ENCODE assay signal across 30 mouse cellular contexts in the genomic region with DNA sequence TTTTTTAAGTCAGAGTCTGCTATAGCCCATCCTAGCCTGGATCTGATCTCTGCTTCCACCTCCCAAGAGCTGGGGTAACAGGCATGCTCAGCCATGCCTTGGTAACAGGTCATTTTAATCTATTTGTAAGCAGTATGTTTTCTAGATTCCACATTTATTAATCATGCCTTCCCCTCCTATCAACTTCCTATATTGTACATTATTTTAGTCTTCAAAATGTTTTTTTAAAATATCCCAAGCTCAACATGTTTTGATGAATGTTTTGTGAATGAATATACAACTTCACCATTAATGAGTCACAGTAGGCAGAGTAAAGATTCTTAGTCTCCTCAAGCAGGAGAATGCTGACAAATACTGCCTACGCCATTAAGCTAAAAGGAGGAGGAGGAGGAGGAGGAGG. TPM values are rescaled to one million over a fixed set of nuclear protein-coding genes. Genes with fewer than 3 reads are reported as not detected.
DNase-seq lines count a peak whose midpoint lies in the region; ATAC-seq and TF ChIP-seq lines count a peak whose summit lies in the region.
"Had no signal": no experiment of that assay in that cellular context is flagged by ENCODE, and none has a peak within 500 bp of the region (broad histone marks: within the 10 kb centered on the region; RNA-seq: fewer than 3 reads in every experiment).

No protein-coding gene starts in this region.

- WGBS in liver, embryonic 13.5 days (ENCODE audit: insufficient replicate concordance), result 71% methylated on average over 1 of the region's 1 CpGs
- WGBS in liver, embryonic 11.5 days, result 43% methylated on average over 1 of the region's 1 CpGs

- no peak overlapping the region for H3K4me3 ChIP-seq in liver, embryonic 13.5 days (replicated peaks)
- H3K4me3 ChIP-seq in liver, embryonic 11.5 days (ENCODE audit: low read depth, low read length), result no peak overlapping the region
- H3K4me3 ChIP-seq in embryonic fibroblast, embryonic 13.5 days (ENCODE audit: insufficient read depth, low read length), result no peak overlapping the region
- H3K4me3 ChIP-seq: embryonic facial prominence, embryonic 12.5 days; embryonic facial prominence, embryonic 15.5 days; erythroblast, embryonic 14.5 days; forebrain, embryonic 12.5 days; forebrain, embryonic 15.5 days; heart, adult 2 months; heart, embryonic 10.5 days; heart, embryonic 13.5 days; hindbrain, embryonic 12.5 days had no signal

- peak overlapping the region; percentile 24; the same call in 1 of the 2 replicates for H3K27ac ChIP-seq in liver, embryonic 13.5 days
- H3K27ac ChIP-seq in liver, embryonic 11.5 days (ENCODE audit: low read depth, low read length), result no peak overlapping the region
- H3K27ac ChIP-seq in embryonic fibroblast, embryonic 13.5 days (ENCODE audit: insufficient read depth, low read length), result peak overlapping the region; percentile 66
- H3K27ac ChIP-seq: embryonic facial prominence, embryonic 12.5 days; embryonic facial prominence, embryonic 15.5 days; forebrain, embryonic 12.5 days; forebrain, embryonic 15.5 days; heart, adult 2 months; heart, embryonic 10.5 days; heart, embryonic 13.5 days; hindbrain, embryonic 12.5 days had no signal

- no peak overlapping the region for H3K4me2 ChIP-seq in liver, embryonic 13.5 days
- H3K4me2 ChIP-seq in liver, embryonic 11.5 days, result no peak overlapping the region
- H3K4me2 ChIP-seq: embryonic facial prominence, embryonic 12.5 days; embryonic facial prominence, embryonic 15.5 days; forebrain, embryonic 12.5 days; forebrain, embryonic 15.5 days; heart, embryonic 13.5 days; hindbrain, embryonic 12.5 days had no signal

- intact Hi-C loops in heart, postnatal 10 days (cut with DNase I), result loop anchor here (5.0 kb wide), 1 partner anchor 70 kb away; no protein-coding TSS in a partner anchor

- no peaks in the 10 kb centered on the region for H3K9me3 ChIP-seq in liver, embryonic 13.5 days (replicated peaks)
- no peaks in the 10 kb centered on the region for H3K9me3 ChIP-seq in liver, embryonic 11.5 days (ENCODE audit: control insufficient read depth, low read length)
- H3K9me3 ChIP-seq: embryonic facial prominence, embryonic 12.5 days; embryonic facial prominence, embryonic 15.5 days; forebrain, embryonic 12.5 days; forebrain, embryonic 15.5 days; G1E; heart, embryonic 10.5 days; heart, embryonic 13.5 days; hindbrain, embryonic 12.5 days had no signal

- TF ChIP-seq CTCF in embryonic fibroblast, embryonic 13.5 days (IDR thresholded peaks at IDR 0.05; ENCODE audit: borderline replicate concordance, insufficient read depth, low read length), result no peak

- H3K9ac ChIP-seq in liver, embryonic 13.5 days, result no peak overlapping the region
- no peak overlapping the region for H3K9ac ChIP-seq in liver, embryonic 11.5 days (ENCODE audit: low read depth, low read length)
- H3K9ac ChIP-seq: embryonic facial prominence, embryonic 12.5 days; embryonic facial prominence, embryonic 15.5 days; forebrain, embryonic 12.5 days; forebrain, embryonic 15.5 days; heart, embryonic 13.5 days; hindbrain, embryonic 12.5 days had no signal

- no peaks in the 10 kb centered on the region for H3K27me3 ChIP-seq in liver, embryonic 13.5 days
- no peaks in the 10 kb centered on the region for H3K27me3 ChIP-seq in liver, embryonic 11.5 days (replicated peaks; ENCODE audit: control insufficient read depth, insufficient read depth, low read length)
- H3K27me3 ChIP-seq: CH12.LX; embryonic facial prominence, embryonic 12.5 days; embryonic facial prominence, embryonic 15.5 days; forebrain, embryonic 12.5 days; forebrain, embryonic 15.5 days; heart, embryonic 13.5 days; hindbrain, embryonic 12.5 days had no signal

- peak; percentile 8 for DNase-seq in heart, adult 11 months
- no peak for DNase-seq in heart, postnatal 10 days
- DNase-seq in liver, embryonic 13.5 days, result no peak
- no peak for DNase-seq in liver, embryonic 11.5 days (ENCODE audit: low spot score)
- DNase-seq in left cerebral cortex, adult 8-10 months (ENCODE audit: low spot score in 2 of 2), result no peak
- no peak for DNase-seq in testis, postnatal 10 days (ENCODE audit: low spot score)
- DNase-seq: adrenal gland, adult 8-10 months; adrenal gland, postnatal 25 days; B cell, adult 2 months; cerebellum, adult 11 months; cerebellum, adult 2 months; cerebellum, adult 9-11 months; cerebellum, postnatal 25 days; gastrocnemius, postnatal 25 days; heart, adult 2 months had no signal

- H3K36me3 ChIP-seq in liver, embryonic 13.5 days, result peaks cover 45% of the 10 kb centered on the region
- no peaks in the 10 kb centered on the region for H3K36me3 ChIP-seq in liver, embryonic 11.5 days (ENCODE audit: control insufficient read depth, insufficient read depth, low read length)
- H3K36me3 ChIP-seq: embryonic facial prominence, embryonic 12.5 days; embryonic facial prominence, embryonic 15.5 days; forebrain, embryonic 12.5 days; forebrain, embryonic 15.5 days; heart, embryonic 10.5 days; heart, embryonic 13.5 days; hindbrain, embryonic 12.5 days had no signal

- no peak for TF ChIP-seq POLR2A in embryonic fibroblast, embryonic 13.5 days (IDR thresholded peaks at IDR 0.05; ENCODE audit: low read depth, low read length)

- no peak for ATAC-seq in liver, embryonic 13.5 days (ENCODE audit: low read depth)
- ATAC-seq in liver, embryonic 11.5 days (replicated peaks; ENCODE audit: low FRiP score), result no peak
- ATAC-seq: activated CD4-positive, CD25-positive, alpha-beta regulatory T cell, adult 4 months; forebrain, embryonic 15.5 days; hindbrain, embryonic 16.5 days had no signal

- peaks cover 31% of the 10 kb centered on the region for H3K4me1 ChIP-seq in liver, embryonic 13.5 days (replicated peaks)
- peaks cover 7% of the 10 kb centered on the region for H3K4me1 ChIP-seq in liver, embryonic 11.5 days (replicated peaks; ENCODE audit: control insufficient read depth, insufficient read depth, low read length)
- H3K4me1 ChIP-seq in embryonic fibroblast, embryonic 13.5 days (ENCODE audit: control insufficient read depth, insufficient read depth, low read length), result peaks cover 13% of the 10 kb centered on the region
- H3K4me1 ChIP-seq: forebrain, embryonic 15.5 days had no signal

RNA-seq across cellular contexts. Expression of gene Mfsd4b1, which starts 42.0 kb away (rescaled TPM):
- 1 to 10 TPM; 1.7 to 1.9 TPM for total RNA-seq in heart, postnatal 10 days (2021)
- polyA plus RNA-seq in liver, embryonic 13.5 days (2015; fragmentation: Nextera tagmentation; extraction: Ambion mirVana), result 0.54 and 0.56 TPM in 2 replicates
- 0.34 and 0.56 TPM in 2 replicates for polyA plus RNA-seq in liver, embryonic 11.5 days (2014; fragmentation: Nextera tagmentation; extraction: Ambion mirVana)
- 0.19 TPM in 1 of 2 replicates, not detected in the other for polyA plus RNA-seq in embryonic fibroblast, embryonic 13.5 days (2011; ENCODE audit: insufficient read length, low read depth, missing spikeins)
- 1 to 10 TPM in 1 of 4 experiments, under 1 TPM in 3; 0.53 to 1.3 (median 0.79) TPM for total RNA-seq in left cerebral cortex, adult 8-10 months (2022)
- total RNA-seq: CH12.LX; common myeloid progenitor, adult 5-6 weeks; hematopoietic stem cell, adult 5-6 weeks had no signal
- polyA plus RNA-seq: activated CD4-positive, CD25-positive, alpha-beta regulatory T cell, adult 4 months; erythroblast, embryonic 14.5 days; forebrain, embryonic 12.5 days; G1E had no signal
